Mouse (Mus musculus): ENCODE results near the gene Sh3d19.

GRCm38 (mm10) chr3:86037926-86038484 lies 67.1 kb downstream of the Sh3d19 start:
- TF ChIP-seq EP300 (optimal IDR thresholded peaks at IDR 0.05) = no peak
- TF ChIP-seq CTCF (IDR thresholded peaks at IDR 0.05; ENCODE audit: low read depth) = no peak
